Mouse (Mus musculus) ES-E14 (cell line): ENCODE measurements at regions not wholly inside any gene's neighbourhood (a gene's known extent, or its start where the extent isn't known, plus 50 kb on each side); places are given as distances from the start of the nearest gene placed in this dataset.
A peak's percentile ranks its signal among the peaks of the same experiment; 100 is the strongest.

Source experiments
- DNase-seq: peaks from one replicate; pipeline ENCODE4 v3.0.0-alpha.2; 2013; ENCODE audit warnings: low read depth, low spot score
- H3K27ac ChIP-seq: 2 replicates; pipeline ENCODE4 v1.5.1; 2012; ENCODE audit warnings: low read depth, mild to moderate bottlenecking, low read length, moderate library complexity, mixed read lengths; ENCODE audit not compliant: poor library complexity, insufficient read depth, severe bottlenecking
- H3K36me3 ChIP-seq: 2 replicates; pipeline ENCODE4 v1.6.1; 2012; ENCODE audit warnings: mild to moderate bottlenecking, low read length, moderate library complexity, mixed read lengths; ENCODE audit not compliant: control insufficient read depth, poor library complexity, insufficient read depth, severe bottlenecking
- H3K4me1 ChIP-seq, 2 experiments: fragments of 150-350 bp in 1 of 2; sonication (generic) in 1 of 2; 2 replicates each; pipeline ENCODE4 v1.6.1; 2012; ENCODE audit warnings: low read length in 2 of 2, mild to moderate bottlenecking in 1 of 2, mixed read lengths in 1 of 2; ENCODE audit not compliant: control insufficient read depth in 2 of 2, insufficient read depth in 2 of 2, poor library complexity in 1 of 2
- H3K4me3 ChIP-seq, 2 experiments: fragments of 150-350 bp in 1 of 2; sonication (generic) in 1 of 2; 2 replicates each; pipeline ENCODE4 v1.5.1; 2012; ENCODE audit warnings: low read length in 2 of 2, low read depth in 1 of 2, mild to moderate bottlenecking in 1 of 2, mixed read lengths in 1 of 2; ENCODE audit not compliant: insufficient read depth in 1 of 2, poor library complexity in 1 of 2, severe bottlenecking in 1 of 2
- H3K9ac ChIP-seq: 2 replicates; pipeline ENCODE4 v1.6.1; 2012; ENCODE audit warnings: low read depth, mild to moderate bottlenecking, low read length, mixed read lengths; ENCODE audit not compliant: poor library complexity, insufficient read depth, severe bottlenecking
- H3K9me3 ChIP-seq: fragments of 150-350 bp; sonication (generic); 2 replicates; pipeline ENCODE4 v1.6.1; 2012; ENCODE audit warnings: low read depth, mild to moderate bottlenecking, low read length; ENCODE audit not compliant: control insufficient read depth, insufficient read depth
- CHD2 ChIP-seq: IDR thresholded peaks from 2 replicates; pipeline ENCODE4 v1.6.1; 2014; ENCODE audit warnings: mild to moderate bottlenecking, low read depth, low read length, inconsistent platforms
- HCFC1 ChIP-seq: IDR thresholded peaks from 2 replicates; pipeline ENCODE4 v1.6.1; 2012; ENCODE audit warnings: low read length, inconsistent platforms, borderline replicate concordance; ENCODE audit not compliant: insufficient read depth
- MAFK ChIP-seq: IDR thresholded peaks from 2 replicates; pipeline ENCODE4 v1.6.1; 2014; ENCODE audit warnings: mild to moderate bottlenecking, low read depth, low read length, inconsistent platforms; ENCODE audit not compliant: insufficient read depth
- ZC3H11A ChIP-seq: IDR thresholded peaks from 2 replicates; pipeline ENCODE4 v1.6.1; 2012; ENCODE audit warnings: low read depth, mild to moderate bottlenecking, inconsistent platforms, low read length, borderline replicate concordance
- ZNF384 ChIP-seq: IDR thresholded peaks from 2 replicates; pipeline ENCODE4 v1.6.1; 2012; ENCODE audit warnings: low read depth, low read length, inconsistent platforms
- in situ Hi-C, 2 experiments: fragments of 600-800 bp; cut with MboI; formaldehyde crosslinking; loops; one replicate each; pipeline ENCODE4 v1.15.1; 2025; ENCODE audit warnings: low sequenced_read_pairs in 2 of 2, inconsistent platforms in 1 of 2; ENCODE audit not compliant: unreplicated experiment in 2 of 2

GRCm38 (mm10) chr13:102545845-102546615, 147.3 kb upstream of the Cd180 start:
- Histone ChIP-seq H3K4me1 (no peaks in the 10 kb centered on the region; a peak in 1 of 4 replicates), H3K9ac (no peak overlapping the region), H3K27ac (no peak overlapping the region), H3K9me3 (no peaks in the 10 kb centered on the region), H3K4me3 (no peak overlapping the region), H3K36me3 (no peaks in the 10 kb centered on the region)
- no peak for DNase-seq
- TF ChIP-seq HCFC1 (no peak), MAFK (no peak), ZC3H11A (no peak), CHD2 (no peak), ZNF384 (no peak)
- in situ Hi-C loops, result no loop called here

DNA sequence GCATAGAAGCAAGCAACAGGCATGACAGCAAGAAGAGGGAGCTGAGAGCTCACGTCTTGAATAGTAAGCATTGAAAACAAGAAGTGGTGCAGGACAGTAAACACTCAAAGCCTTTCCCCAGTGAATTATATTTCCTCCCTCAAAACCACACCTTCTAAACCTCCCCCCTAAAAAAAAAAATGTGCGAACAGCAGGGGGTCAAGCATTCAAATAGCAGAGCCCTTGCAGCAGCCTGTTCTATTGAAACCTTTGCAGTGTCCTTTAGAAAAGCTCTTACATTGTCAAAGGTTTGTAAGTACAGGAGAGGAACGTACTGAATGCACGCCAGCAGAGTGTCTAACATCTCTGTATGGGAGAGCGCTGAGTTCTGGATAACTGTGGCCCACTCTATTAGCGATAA, 145.1 kb upstream of the Cd180 start:
- H3K36me3 ChIP-seq, result no peaks in the 10 kb centered on the region
- DNase-seq, result peak; percentile 44
- no peak overlapping the region for H3K27ac ChIP-seq
- H3K9ac ChIP-seq, result no peak overlapping the region
- in situ Hi-C loops, result no loop called here
- no peak overlapping the region for H3K4me3 ChIP-seq
- peak; percentile 90 for TF ChIP-seq ZNF384
- no peak for TF ChIP-seq HCFC1
- no peaks in the 10 kb centered on the region for H3K9me3 ChIP-seq
- H3K4me1 ChIP-seq, result no peaks in the 10 kb centered on the region; a peak in 1 of 4 replicates

DNA sequence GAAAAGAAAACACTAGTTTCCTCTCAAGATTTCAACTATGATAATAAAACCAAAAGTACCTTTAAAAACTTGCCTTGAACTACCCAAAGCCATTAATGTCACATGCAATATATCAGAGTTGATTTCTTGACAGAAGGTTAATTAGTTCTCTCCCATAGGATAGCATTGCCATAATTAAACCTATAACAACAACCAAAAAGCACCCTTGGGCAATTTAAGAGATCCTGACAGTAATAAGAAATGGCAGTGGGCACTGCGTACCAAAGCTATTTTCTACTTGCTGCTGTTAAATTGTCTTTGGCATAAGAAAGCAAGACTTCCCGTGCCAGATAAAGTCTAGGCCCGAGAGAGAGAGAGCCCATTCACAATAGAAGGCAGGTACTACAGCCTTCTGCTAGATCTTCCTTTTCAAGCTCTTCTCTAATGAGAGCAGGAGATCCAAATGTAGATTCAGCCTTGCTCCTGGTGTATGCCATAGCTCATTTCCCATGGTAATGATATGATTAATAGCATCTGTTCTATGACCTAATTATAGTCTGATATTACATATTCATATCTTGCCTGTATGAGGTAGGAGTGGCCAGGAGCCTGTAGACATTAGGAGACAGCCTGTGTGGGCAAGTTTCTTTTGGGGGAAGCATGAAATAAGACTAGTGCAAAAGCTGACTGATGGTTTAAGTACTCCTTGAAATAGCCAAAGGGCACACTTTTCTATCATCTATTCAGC, 126.3 kb upstream of the Cd180 start:
- TF ChIP-seq MAFK (no peak), ZNF384 (no peak), HCFC1 (no peak), CHD2 (no peak), ZC3H11A (no peak)
- Histone ChIP-seq H3K36me3 (no peaks in the 10 kb centered on the region), H3K9me3 (no peaks in the 10 kb centered on the region), H3K4me1 (no peaks in the 10 kb centered on the region), H3K4me3 (no peak overlapping the region), H3K27ac (no peak overlapping the region), H3K9ac (no peak overlapping the region)
- DNase-seq, result no peak
- in situ Hi-C loops, result no loop called here

DNA sequence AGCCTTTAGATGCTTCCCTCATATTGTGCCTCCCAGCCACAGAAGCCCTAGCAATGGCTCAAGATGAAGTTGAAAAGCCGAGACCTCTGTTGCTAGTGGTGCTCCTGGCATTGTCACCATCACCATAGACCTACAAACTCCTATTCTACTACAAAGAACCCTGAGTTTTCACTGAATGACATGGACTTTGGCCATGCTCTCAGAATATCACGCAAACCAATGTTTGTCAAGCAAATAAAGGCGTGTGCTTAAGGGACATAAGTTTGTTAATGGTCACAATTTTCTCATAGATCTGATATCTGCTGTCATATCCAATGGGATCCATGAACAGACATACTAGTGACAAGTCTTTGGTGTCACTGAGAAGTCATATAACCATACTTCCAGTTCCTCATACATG, 123.8 kb upstream of the Cd180 start:
- in situ Hi-C loops, result no loop called here
- TF ChIP-seq MAFK (no peak), HCFC1 (no peak), ZC3H11A (no peak), CHD2 (no peak), ZNF384 (no peak)
- H3K9me3 ChIP-seq, result no peaks in the 10 kb centered on the region
- H3K9ac ChIP-seq, result no peak overlapping the region
- H3K4me3 ChIP-seq, result no peak overlapping the region
- H3K36me3 ChIP-seq, result no peaks in the 10 kb centered on the region
- DNase-seq, result no peak
- H3K27ac ChIP-seq, result no peak overlapping the region
- no peaks in the 10 kb centered on the region for H3K4me1 ChIP-seq

GRCm38 (mm10) chr13:102570286-102570685, 123.1 kb upstream of the Cd180 start:
- DNase-seq, result no peak
- Histone ChIP-seq H3K9me3 (no peaks in the 10 kb centered on the region), H3K4me1 (no peaks in the 10 kb centered on the region), H3K9ac (no peak overlapping the region), H3K4me3 (no peak overlapping the region), H3K27ac (no peak overlapping the region), H3K36me3 (no peaks in the 10 kb centered on the region)
- in situ Hi-C loops, result no loop called here
- TF ChIP-seq HCFC1 (no peak), ZC3H11A (no peak), MAFK (no peak), ZNF384 (no peak), CHD2 (no peak)
